Mouse (Mus musculus): ENCODE data around the gene Krtap5-3.

DNA sequence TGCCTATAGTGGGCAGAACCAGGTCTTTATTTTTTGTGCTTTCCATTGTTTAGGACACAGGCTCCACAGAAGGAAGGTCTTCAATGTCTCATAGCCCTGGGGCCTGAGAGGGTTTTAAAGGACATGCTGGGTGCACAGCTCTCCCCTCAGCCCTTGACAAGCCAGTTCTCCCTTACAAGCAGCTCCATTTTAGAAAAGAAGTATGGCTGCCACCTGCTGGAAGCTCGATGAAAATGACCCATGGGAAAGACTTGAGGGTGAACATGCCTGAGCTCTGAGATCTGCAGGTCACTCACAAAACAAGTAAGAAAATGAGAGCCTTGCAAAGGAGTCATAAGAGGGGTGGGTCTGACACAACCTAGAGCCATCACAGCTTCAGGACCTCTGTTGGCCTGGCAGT, 48.7 kb downstream of the Krtap5-3 start:
- no peak for TF ChIP-seq EP300 (IDR thresholded peaks at IDR 0.05; ENCODE audit: insufficient read depth, low read depth, low read length)
- peak; percentile 67 for TF ChIP-seq CTCF (IDR thresholded peaks at IDR 0.05)

All from heart, adult 2 months (tissue).